Mouse (Mus musculus): Measurements from ENCODE around the gene Scgb2b26.
"Not testable (repeated sequence)": the region's sequence is repeated elsewhere in the genome, so short reads cannot be mapped to it uniquely, and the experiment has no call there.

The Scgb2b26 gene

DNA sequence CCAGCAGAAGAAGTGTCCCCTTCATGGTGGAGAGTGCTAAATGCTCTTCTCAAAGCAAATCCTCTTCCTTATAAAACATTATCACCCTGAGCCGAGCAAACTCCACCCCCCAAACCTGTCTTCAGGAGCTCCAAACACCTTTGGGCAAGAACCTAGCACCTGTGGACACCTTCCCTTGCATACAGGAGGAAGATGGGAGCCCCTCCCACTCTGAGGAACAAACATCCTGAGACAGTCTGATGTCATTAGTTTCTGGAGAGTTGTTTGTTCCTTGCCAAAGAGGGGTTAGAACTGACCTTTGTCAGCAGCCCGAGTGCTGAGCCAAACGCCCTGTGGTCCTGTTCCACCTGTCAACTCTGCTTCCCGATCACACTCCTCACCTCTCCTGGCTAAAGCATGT is at the start of gene Scgb2b26:
Scgb2b26 (minus strand) TSS at position 101 of the 400 bp plus-strand sequence.
- no peak for DNase-seq (ENCODE audit: extremely low spot score)

DNA sequence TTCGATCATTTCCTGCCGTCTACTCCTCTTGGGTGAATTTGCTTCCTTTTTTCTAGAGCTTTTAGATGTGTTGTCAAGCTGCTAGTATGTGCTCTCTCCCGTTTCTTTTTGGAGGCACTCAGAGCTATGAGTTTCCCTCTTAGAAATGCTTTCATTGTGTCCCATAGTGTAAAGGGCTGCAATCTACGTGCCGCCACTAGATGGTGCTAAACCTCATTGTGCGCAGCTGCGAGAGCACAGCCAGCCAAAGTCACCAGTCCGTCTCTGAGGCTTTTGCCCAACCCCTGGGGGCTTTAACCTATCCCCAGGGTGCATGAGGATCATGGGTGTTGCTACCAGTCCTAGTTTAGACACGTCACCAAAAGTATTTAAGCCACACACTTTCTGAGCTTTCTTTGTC is 37.4 kb upstream of the Scgb2b26 start:
- not testable (repeated sequence) for DNase-seq (ENCODE audit: extremely low spot score)

- no peak for DNase-seq (ENCODE audit: extremely low spot score)
These were observed 41.9 kb downstream of the Scgb2b26 start for GRCm38 (mm10) chr7:33902982-33903381.

DNA sequence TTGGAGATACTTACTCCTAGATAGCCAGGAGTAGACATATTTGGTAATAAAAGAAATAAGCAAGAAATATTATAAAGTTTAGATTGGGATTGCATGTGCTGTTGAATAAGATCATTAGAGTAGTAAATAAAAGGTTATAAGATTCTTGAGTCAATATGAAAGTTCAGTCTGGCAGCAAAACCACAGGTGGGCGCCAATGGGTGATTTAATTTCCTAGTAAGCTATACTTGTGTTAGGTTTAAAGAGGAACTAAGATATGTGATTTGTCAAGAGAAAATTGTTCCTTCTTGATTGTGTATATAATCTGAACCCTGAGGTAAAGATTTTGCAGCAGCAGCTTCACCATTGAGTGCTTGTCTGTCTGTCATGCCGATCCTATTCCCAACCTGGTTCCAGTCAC is 44.0 kb downstream of the Scgb2b26 start:
- DNase-seq (ENCODE audit: extremely low spot score): no peak

DNA sequence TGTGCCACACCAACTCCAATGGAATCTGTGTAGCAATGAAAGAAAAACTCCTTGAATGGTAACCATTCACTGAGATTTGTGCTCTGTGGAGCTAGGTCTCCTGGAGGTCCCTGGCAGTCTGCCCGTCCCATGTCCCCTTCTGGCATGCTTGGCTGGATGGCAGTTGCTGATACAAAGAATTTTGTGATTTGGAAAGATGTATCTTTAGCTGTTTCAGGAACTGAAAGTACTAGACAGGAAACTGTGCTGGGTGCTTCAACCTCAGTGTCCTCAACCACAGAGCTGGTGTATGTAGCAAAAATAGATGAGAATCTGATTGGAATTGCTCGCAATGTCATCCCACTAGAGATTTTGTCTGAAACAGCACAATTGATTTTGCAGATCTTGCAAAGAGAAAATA is 44.8 kb downstream of the Scgb2b26 start:
- no peak for DNase-seq (ENCODE audit: extremely low spot score)

Measured in embryo, embryonic 9.5 days (tissue).